Mouse (Mus musculus) spleen, postnatal 4 days (tissue): ENCODE measurements around the gene Ms4a18.
"Not testable (repeated sequence)": the region's sequence is repeated elsewhere in the genome, so short reads cannot be mapped to it uniquely, and the experiment has no call there.

Experiments
- DNase-seq, 2 experiments: peaks; one replicate each; pipeline ENCODE4 v3.0.0; 2022; ENCODE audit warnings: low spot score in 2 of 2

The Ms4a18 gene

DNA sequence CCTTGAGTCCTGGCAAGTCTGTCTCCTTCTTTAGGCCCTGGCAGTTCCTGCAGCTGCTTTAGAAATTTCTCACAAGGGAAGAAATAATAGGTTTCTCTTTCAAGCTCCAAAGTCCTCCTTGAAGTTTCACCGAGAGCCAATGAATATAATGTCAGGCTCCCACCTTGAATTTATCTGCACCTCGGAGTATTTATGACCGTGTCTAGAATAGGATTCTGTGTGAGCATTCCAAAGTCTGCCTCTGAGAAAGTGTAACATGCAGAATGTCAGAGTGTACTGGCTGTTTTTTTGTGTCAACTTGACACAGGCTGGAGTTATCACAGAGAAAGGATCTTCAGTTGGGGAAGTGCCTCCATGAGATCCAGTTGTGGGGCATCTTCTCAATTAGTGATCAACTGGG is at the start of gene Ms4a18:
Gene Ms4a18, minus strand, starts transcription at position 141 of the 400 bp plus-strand sequence.
- no peak for DNase-seq

DNA sequence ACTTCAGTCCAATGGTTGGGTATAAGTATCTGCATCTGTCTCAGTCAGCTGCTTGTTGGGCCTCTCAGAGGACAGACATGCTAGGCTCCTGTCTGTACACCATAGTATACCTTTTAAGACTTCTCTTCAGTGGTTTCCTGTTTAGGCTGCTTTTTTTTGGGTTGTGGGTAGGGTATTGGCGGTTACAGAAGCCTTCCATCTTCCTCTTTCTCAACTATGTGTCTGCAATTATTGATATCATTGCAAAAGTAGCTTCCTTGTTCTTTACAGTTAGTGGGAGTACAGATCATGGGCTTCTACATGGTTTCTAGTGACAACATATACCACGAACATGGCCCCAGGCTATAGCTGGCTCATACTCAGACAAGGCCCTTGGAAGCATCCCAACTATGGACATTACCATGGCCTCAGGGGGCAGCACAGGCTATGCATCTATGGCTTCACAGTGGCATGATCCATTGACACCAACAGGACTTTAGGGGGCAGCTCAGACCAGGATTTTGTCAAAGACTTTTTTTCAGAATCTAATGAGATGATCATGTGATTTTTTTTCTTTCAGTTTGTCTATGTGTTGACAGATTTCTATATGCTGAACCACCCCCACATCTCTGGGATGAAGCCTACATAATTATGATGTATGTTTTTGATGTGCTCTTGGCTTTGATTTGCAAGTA is 47.5 kb upstream of the Ms4a18 start:
- DNase-seq: no peak

DNA sequence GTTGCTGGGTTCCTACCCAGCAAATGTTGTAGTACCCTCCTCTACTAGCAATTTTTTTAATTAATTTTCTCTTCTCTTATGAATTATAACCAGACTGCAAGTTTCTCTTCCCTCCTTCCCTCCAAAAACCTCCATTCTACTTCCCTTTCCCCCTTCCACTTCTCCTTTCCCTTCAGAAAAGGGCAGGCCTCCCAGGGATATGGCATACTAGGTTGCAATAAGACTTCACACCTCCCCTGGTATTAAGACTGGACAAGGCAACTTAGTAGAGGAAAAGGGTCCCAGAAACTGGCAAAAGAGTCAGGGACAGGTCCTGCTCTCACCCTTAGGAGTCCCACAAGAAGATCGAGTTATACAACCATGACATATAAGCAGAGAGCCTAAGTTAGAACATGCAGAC is 43.1 kb upstream of the Ms4a18 start:
- no peak for DNase-seq

DNA sequence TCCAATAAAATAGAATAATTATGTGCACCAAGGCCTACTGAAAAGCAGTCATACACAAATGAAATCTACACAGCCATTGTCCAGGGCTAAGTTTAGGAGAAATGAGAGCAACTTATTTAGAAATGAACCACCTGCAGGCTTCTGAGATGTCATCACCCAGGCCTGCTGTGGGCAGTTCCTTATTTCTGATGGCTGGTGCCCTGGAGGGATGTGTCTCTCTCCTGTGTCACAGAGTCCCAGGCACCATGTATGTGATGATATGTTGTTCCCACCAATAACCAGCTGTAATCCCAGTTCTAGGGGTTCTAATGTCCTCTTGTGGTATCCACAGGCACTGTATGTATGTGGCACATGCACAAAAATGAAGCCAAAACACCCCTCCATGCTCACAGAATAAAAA is 42.1 kb upstream of the Ms4a18 start:
- DNase-seq: no peak

DNA sequence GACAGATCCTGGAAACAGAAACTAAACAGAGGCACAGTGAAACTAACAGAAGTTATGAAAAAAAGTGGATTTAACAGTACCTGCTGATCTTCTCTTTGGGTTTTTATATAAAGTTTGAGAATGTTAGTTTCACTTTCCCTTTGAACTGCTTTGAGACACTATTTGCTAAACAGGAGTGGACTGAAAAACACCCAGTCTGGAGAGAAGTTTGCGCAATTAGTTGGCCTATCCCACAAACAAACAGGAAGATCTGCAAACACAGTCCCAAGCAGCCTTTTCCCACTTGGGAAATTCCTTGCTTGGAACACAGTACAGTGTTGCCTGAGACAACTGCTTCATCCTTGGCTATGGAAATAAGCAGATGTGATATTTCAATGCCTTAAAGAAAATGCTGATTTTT is 37.9 kb upstream of the Ms4a18 start:
- not testable (repeated sequence) for DNase-seq

DNA sequence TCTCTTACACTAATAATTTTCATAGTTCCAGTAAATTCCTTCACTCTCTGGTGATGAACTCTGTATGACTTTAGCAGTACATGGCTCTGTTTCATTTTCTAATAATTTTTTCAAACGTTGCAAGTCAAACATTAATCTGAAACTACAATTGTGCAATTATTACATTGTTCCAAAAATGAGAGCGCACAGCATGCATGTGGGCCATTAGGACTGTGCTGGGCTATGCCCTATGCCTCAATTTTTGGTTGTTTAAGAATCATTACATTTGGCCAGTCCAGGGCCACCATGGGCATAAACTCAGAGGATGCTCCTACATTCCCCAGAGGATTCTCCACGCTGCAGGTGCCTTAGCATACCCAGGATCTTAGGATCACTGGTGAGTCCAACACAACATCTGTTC is 35.4 kb upstream of the Ms4a18 start:
- DNase-seq: no peak

DNA sequence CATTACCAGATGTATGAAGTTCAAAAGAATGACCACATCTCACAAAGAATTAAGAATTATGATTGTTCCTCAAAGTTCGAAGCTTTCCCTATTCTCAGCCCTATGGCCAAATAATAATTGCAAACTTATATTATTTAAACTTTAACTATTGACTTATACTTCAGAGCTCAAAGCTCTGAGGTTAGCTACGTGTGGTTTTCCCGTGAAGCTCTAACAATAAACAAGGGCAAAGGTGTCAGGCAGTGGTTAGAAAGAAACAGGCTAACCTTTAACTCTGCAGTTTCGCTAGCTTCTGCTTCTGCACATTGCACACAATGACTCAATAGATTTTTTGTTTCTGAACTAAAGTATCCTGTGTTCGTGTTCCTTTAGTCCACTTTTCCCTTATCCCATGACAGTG is 35.0 kb upstream of the Ms4a18 start:
- DNase-seq: no peak

DNA sequence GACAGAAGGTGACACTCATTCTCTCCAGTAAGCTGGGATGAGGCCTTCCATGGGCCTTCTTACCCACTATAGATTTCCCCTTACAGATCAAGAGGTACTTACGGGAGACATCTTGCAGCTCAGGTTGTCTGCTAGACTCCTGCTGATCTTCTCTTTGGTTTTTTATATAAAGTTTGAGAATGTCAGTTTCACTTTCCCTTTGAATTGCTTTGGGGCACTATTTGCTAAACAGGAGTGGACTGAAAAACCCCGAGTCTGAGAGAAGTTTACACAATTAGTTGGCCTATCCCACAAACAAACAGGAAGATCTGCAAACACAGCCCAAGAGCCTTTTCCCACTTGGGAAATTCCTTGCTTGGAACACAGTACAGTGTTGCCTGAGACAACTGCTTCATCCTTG is 32.5 kb upstream of the Ms4a18 start:
- DNase-seq: no peak

DNA sequence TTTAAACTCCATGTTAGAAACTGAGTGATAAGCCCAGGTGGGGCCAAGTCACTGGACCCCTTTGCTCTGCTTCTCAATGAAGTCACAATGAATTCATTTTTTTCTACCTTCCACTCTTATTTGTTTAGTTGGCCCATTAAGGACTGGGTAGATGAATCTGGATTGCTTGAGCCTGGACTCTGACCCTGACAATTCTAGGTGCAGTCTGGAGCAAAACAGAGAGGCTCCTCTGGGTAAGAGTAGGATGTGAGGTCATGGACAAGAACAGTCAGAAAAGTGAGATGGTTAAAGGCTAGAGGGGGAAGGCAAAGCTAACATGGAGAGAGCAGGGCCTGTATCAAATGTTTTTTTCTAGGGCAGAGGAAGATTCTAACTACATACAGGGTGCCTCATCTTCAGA is 31.6 kb upstream of the Ms4a18 start:
- DNase-seq: no peak

DNA sequence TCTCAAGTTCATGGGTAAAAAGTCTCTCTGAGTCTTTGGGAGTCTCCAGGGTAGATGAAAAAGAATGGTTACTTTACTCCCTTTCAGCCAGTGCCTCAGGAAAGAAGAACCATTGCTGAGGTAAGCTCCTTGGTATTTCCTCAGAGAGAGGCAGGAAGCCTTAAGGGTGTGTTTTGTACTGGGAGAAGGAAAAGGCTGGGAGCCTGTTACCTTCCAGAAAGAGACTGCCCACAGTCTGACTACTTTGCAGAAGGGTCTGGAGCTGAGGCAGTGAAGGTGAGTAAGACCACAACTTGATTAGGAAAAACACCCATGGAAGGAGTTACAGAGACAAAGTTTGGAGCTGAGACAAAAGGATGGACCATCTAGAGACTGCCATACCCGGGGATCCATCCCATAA is 30.7 kb upstream of the Ms4a18 start:
- DNase-seq: no peak

DNA sequence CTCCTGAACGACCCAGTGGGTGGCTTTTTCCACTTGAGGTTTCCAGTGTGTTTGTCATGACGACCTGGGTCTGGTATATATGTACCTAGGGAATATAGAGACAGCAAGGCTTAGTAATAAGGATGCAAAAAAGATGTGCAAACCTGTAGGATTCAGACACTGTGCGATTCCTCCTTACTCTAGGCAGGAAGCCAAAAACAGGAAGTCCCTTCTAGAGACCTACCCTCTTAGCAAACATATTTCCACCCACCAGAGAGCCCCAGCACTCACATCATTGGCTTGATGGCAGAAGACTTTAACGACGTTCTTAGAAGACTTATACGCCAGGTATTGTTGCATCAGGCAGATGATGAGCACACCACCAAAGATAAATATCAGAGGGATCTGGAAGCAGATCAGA is 30.2 kb upstream of the Ms4a18 start:
- no peak for DNase-seq

DNA sequence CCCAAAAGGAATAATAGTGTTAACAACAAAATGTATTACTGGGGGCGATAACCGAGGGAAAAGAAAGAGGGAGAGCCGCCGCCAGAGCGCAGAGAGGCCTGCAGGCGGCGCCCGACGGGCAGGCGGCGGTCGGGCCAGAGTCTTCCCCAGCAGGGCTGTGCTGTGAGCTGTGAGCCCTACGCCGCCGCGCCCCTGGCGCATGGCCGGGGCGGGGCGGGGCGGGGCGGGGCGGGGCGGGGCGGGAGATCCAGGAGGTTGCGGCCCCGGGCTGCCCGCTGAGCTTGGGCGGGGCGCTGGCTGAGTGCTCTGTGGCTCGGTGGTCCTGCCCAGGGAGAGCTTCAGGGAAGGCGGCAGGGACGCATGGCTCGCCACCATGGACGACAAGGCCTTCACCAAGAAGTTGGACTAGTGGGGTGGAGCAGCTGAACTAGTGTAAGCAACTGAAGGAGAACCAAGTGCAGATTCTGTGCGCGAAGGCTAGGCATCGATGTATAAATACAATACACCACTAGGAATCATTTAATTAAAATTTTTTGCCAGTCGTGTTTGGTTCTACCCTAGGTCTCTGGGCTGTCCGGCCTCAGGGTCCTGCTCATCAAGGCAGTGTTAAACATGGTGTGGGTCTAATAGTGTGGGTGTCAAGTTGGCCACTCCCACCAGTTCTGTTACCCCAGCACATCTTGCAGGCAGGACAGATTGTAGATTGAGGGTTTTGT is 27.3 kb upstream of the Ms4a18 start:
- DNase-seq: peak; percentile 61 to 79

DNA sequence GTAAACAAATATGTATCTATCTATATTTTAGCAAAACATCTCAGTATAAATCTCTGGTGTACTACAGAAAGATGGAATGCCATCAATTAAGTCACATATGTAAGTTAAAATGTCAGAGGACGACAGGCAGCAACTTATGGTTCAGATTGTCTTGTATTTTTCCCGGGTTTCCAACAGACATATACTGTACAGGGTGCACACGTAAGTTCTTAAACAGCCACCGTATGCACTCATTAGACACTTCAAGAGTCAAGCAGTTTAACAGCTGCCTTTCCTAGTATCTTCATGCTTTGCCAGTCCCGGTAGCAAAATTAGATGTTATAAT is 26.8 kb upstream of the Ms4a18 start:
- DNase-seq: no peak

DNA sequence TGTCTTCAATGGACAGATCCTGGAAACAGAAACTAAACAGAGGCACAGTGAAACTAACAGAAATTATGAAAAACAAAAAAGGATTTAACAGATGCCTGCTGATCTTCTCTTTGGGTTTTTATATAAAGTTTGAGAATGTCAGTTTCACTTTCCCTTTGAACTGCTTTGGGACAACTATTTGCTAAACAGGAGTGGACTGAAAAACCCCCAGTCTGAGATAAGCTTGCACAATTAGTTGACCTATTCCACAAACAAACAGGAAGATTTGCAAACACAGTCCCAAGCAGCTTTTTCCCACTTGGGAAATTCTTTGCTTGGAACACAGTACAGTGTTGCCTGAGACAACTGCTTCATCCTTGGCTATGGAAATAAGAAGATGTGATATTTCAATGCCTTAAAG is 19.7 kb upstream of the Ms4a18 start:
- no peak for DNase-seq

DNA sequence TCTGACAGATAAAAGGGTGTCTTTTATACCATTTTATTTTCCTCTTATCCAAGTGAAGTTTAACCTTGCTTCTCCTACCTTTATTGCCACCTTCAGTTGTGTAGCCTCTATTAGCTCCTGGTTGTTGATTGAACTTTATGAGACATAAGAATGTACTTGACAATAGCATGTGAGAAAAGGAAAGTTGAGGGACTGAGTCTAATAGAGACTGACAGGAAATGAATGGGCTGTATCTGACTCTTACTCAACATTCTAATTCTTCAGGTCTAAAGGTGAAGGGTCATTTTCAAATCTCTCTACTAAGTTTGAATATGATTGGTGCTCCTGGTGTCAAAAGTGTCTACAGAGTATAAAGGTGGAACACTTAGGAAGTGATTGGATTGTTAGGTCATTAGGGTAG is 4.6 kb upstream of the Ms4a18 start:
- no peak for DNase-seq

DNA sequence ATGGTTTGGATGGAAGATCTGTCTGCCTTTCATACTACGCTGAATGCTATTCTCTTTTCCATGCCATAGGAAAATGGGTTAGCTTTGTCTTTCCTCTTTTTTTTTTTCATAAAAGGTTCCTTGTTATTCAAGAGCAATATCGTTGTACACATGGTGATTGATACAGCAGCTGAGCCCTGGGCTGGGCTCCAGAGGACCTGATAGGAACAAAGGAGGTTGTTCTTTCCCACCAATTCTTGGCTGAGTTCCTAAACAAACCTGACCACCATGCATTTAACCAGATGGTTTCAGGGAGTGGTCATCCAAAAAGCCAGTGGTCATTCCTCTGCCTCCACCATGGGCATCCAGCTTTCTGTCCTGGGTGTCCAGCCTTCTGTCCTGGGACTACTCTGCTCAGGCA is 580 bp downstream of the Ms4a18 start:
- DNase-seq: no peak

DNA sequence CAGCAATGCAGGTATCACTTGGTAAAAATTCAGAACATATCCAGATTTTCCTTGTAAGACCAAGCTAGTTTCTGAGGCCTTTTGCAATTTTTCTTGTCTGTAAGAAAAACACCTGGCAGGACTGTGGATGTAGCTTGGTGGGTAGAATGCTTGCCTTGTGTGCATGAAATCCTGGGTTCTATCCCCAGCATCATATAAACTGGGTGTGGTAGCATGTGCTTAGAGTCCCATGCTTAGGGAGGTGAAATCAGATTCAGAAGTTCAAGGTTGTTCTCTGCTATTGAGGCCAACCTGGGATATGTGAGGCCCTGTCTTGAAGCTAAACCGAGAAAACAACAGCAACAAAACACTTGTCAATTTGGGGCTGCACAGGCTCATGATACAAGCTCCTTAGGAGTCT is 1.8 kb downstream of the Ms4a18 start:
- no peak for DNase-seq

DNA sequence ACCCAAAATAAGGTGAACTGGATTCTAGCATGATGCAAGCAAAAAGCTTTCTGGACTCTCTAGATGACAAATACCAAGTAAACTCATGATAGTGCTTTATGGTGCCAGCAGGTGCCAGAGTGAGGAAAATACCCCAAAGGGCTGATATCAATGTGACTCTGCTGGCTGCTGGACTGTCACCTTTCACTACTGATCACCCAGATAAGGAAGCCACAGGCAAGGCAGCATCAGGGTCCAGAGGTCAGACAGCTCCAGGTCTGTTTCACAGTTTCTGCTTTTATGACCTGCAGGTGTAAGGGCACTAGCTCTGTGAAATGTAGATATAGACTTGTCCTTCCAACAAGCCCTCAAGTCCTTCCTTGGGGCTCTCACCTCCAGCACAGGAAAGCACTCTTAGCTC is 2.4 kb downstream of the Ms4a18 start:
- DNase-seq: no peak

DNA sequence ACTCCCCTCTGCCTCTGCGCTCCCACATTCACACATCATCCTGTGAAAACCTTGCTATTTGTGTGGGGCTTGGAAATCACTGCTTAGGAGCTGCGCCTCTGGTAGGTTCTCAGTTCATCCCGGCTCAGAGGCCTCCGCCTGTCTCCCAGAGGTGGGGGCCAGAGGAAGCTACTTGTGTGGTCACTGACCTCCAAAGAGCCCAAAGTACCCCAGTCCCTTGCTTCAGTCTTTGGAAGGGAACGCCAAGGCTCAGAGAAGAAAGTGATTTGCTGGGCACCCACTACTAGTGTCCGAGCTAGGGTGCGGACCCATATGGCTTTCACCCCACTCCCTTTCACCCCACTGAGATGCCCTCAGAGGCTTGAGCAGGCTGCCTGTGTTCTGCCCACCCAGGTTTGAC is 24.7 kb downstream of the Ms4a18 start, which contains the start of gene Ms4a15:
Gene Ms4a15, minus strand, starts transcription at position 101 of the 400 bp plus-strand sequence.
- DNase-seq: no peak

DNA sequence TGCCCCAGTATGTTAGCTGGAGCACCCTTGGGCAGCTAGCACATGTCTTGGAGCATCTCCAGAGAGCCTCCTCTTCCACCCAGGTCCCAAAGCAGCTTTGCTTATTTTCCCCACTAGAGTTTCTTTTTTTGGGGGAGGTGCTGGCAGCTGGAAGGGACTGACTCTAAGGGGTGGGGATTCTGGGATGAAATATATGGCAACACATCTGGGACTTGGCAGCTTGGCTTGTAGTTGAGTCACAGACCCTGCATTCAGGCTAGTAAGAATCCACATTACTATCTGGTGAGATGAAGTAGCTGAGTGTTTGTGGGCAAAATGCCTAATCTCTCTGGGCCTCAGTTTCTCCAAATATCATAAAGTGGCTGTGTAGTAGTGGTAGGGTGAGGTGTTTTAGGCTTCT is 25.9 kb downstream of the Ms4a18 start:
- no peak for DNase-seq

DNA sequence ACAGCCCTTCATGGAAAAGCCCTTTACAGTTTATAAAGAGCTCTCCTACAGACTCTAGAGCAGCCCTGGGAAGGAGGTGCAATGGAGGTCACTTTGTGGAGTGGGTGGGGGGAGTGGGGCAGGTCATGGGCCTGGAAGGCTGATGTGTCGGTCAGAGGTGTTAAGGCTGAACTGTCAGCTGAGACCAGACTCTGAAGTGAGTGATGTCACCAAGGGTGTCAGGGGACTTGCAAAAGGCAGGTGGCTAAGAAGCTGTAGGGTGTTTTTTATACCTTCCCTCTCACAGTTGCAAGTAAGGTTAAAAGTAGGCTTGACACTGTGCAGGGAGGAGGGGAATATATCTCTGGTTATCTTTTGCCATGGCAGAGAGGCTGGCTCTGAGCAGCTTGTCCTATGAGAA is 27.1 kb downstream of the Ms4a18 start:
- no peak for DNase-seq

DNA sequence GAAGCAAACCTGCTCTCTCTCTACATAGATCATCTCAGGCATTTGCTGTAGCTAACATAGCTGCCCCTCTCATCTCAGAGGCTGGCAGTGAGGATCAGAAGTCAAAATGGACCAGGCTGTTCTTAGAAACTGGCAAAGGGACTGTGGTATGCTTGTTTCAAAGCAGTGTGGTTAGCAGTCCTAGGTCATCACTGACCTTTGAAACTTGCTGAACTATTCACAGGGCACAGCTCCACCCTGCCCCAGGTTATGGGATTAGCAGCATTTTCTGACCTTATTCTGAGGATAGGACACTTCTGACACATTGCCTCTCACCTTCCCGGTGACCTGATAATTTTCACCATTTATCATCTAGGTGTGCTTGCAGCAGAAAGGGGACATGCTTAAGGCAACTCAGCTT is 29.3 kb downstream of the Ms4a18 start:
- DNase-seq: no peak

DNA sequence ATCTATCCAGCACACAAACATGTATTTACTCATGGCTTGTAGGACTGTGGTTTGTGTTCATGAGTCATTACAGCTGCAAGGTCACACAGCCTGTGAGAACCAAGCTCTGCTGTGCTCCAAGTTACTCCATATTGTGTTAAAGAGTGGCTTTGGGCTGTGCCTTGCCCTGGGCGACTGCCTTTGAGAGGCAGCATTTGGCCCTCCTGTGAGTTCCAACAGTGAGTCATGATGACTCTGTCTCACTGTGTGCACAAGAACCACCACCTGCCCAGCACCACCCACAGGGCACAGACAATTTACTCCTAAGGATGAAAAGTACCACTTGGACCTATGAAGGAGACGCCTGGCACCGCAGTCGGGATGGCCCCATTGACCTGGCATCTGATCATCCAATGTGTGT is 31.9 kb downstream of the Ms4a18 start:
- no peak for DNase-seq

DNA sequence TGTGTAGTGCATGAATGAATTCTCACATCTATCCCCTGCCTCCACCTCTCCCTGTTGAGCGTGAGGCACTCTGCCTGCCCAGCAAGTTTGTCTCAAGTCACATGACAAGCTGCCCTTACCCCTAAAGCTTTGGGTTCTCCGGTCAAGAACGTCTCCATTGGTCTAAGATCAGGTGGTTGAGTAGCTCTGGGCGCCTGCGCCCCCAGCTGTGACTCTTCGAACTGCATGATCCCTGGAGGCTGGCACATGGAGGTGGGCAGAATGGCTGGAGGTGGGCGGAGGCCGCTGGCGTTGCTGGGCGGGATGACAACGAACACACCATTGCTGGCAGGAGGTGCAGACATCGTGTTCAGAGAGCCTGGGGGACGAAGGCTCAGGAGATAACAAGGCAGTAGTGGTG is 33.3 kb downstream of the Ms4a18 start:
- no peak for DNase-seq
